Mouse (Mus musculus): ENCODE data around the gene Fryl.

DNA sequence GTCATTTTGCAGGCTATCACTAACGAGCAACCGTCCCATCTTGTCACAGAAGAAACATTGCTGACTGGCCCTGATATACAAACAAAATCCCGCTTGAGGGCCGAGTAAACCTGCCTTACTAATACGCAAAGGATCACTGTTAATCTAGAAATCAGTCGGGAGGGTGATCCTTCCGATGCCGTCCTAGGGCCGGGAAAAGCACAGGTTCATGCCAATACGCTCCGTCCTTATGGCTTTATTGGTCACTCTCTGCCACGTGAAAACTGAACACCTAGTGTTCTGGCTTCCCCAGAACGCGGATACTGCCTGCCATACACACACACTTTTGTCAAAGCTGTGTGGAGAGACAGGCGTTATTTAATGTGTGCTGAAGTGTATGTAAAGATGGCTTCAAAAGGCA, 44.5 kb downstream of the Fryl start:
- no peak for TF ChIP-seq CTCF (IDR thresholded peaks at IDR 0.05; ENCODE audit: extremely low read depth, insufficient read depth, insufficient read length, insufficient replicate concordance)
- TF ChIP-seq POLR2A (IDR thresholded peaks at IDR 0.05; ENCODE audit: low read depth, low read length), result no peak

Data from spleen, adult 2 months (tissue).